Mouse (Mus musculus) heart, embryonic 12.5 days (tissue): ENCODE results near the gene Atp8b3. TPM values are rescaled to one million over a fixed set of nuclear protein-coding genes. Genes with fewer than 3 reads are reported as not detected.

ENCODE experiments used
- ATAC-seq: fragments of 200-750 bp; cut with Nextera tagmentation; 2 replicates; pipeline ENCODE4 v1.8.0; 2017; ENCODE audit warnings: moderate TSS enrichment, moderate library complexity; ENCODE audit not compliant: insufficient number of reproducible peaks, low FRiP score
- H3K27ac ChIP-seq: fragments of 300-500 bp; sonication (generic); 2 replicates; pipeline ENCODE4 v1.5.1; 2016; ENCODE audit warnings: mild to moderate bottlenecking, moderate library complexity; ENCODE audit not compliant: poor library complexity, severe bottlenecking
- H3K27me3 ChIP-seq: fragments of 300-500 bp; sonication (generic); replicated peaks from 2 replicates; pipeline ENCODE4 v1.6.1; 2016; ENCODE audit warnings: mild to moderate bottlenecking, moderate library complexity
- H3K36me3 ChIP-seq: fragments of 300-500 bp; sonication (generic); 2 replicates; pipeline ENCODE4 v1.6.1; 2016; ENCODE audit warnings: mild to moderate bottlenecking, moderate library complexity
- H3K4me1 ChIP-seq: fragments of 300-500 bp; sonication (generic); replicated peaks from 2 replicates; pipeline ENCODE4 v1.6.1; 2016; ENCODE audit warnings: mild to moderate bottlenecking
- H3K4me2 ChIP-seq: fragments of 300-500 bp; sonication (generic); 2 replicates; pipeline ENCODE4 v1.6.1; 2016; ENCODE audit warnings: mild to moderate bottlenecking, moderate library complexity
- H3K4me3 ChIP-seq: fragments of 300-500 bp; sonication (generic); 2 replicates; pipeline ENCODE4 v1.5.1; 2016; ENCODE audit warnings: mild to moderate bottlenecking
- H3K9ac ChIP-seq: fragments of 300-500 bp; sonication (generic); 2 replicates; pipeline ENCODE4 v1.6.1; 2016; ENCODE audit warnings: mild to moderate bottlenecking, moderate library complexity
- H3K9me3 ChIP-seq: fragments of 300-500 bp; sonication (generic); replicated peaks from 2 replicates; pipeline ENCODE4 v1.6.1; 2016; ENCODE audit warnings: mild to moderate bottlenecking, moderate library complexity
- WGBS: fragments of 180-500 bp; shearing (Covaris S2); methylation state at CpG from one replicate; pipeline ENCODE4 v1.1.7; 2016; 5-methylcytosine and 5-hydroxymethylcytosine counted together
- polyA plus RNA-seq: library from polyadenylated mRNA; unstranded; fragments of >200 nt; fragmentation: Nextera tagmentation; extraction: Ambion mirVana; gene quantifications from 2 replicates; pipeline ENCODE4 v1.2.1, GENCODE M21; 2016

Gene Atp8b3
- polyA plus RNA-seq, result 0.05 and 0.17 TPM in 2 replicates

DNA sequence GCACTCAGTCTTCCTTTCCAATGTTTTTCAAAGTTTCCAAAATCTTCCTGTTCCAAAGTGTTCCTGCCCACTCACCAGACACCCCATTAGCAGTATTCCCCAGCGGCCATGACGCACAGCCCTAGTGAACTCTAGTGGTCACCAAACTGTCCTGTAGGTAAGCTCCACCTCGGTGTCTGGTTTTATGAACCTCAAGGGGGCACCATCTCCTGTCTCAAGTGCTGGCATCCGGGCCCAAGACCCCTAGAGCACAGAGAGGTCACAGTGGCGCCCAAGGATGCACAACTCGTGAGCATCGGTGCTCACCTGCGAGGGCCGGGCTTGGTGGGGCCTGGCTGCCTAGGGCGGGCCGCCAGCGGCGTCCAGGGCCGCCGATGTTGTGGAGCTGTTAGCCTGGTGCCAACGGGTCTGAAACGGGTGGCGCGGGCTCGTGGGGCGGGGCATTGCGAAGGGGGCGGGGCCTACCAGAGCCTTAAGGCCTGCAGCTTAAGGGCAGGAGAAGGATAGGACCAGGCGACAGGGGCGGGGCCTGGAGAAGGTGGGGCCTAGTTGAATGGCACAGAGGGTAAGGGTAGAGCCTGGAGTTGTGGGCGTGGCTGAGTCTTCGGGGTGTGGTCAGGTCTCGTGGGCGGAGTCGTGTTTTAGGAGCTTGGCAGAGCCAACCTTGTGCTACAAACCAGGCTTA, at the start of gene Atp8b3:
Gene Atp8b3 (minus strand): TSS at position 415 of the 685 bp plus-strand sequence.
- H3K4me1 ChIP-seq, result peaks cover 33% of the 10 kb centered on the region
- no peaks in the 10 kb centered on the region for H3K9me3 ChIP-seq
- peak; percentile 88 for ATAC-seq
- peaks cover 33% of the 10 kb centered on the region for H3K27me3 ChIP-seq
- H3K4me2 ChIP-seq, result peak within 1 kb of the TSS; percentile 47
- WGBS, result 2% methylated on average over 30 of the region's 30 CpGs
- H3K27ac ChIP-seq, result no peak within 1 kb of the TSS
- peaks cover 30% of the 10 kb centered on the region for H3K36me3 ChIP-seq
- peak within 1 kb of the TSS; percentile 24 for H3K4me3 ChIP-seq
- no peak within 1 kb of the TSS for H3K9ac ChIP-seq

DNA sequence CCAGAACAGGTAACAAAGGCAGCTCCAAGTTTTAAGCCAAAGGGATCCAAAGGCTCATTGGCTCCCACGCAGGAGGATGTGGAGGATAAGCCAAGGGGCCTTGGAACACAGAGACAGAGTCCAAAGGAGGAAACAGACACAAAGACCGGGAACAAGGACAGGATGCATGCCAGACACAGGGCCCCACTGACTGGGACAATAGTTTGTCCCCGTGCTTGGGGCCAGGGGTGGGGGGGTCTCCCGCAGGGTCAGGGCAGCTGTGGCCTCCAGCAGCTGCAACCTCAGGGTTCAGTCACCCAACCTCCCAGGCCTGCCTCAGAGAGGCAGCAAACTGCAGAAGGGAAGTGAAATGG, 48.4 kb upstream of the Atp8b3 start:
- Histone ChIP-seq H3K4me1 (peaks cover 52% of the 10 kb centered on the region), H3K4me3 (no peak overlapping the region), H3K9me3 (no peaks in the 10 kb centered on the region), H3K9ac (peak overlapping the region; percentile 5), H3K27ac (peak overlapping the region; percentile 52), H3K36me3 (peaks cover 41% of the 10 kb centered on the region), H3K4me2 (peak overlapping the region; percentile 27), H3K27me3 (no peaks in the 10 kb centered on the region)
- ATAC-seq, result 0 out of 2 replicates have a peak, but pooled peaks have one; percentile 2
- 40% methylated on average over 3 of the region's 4 CpGs for WGBS

DNA sequence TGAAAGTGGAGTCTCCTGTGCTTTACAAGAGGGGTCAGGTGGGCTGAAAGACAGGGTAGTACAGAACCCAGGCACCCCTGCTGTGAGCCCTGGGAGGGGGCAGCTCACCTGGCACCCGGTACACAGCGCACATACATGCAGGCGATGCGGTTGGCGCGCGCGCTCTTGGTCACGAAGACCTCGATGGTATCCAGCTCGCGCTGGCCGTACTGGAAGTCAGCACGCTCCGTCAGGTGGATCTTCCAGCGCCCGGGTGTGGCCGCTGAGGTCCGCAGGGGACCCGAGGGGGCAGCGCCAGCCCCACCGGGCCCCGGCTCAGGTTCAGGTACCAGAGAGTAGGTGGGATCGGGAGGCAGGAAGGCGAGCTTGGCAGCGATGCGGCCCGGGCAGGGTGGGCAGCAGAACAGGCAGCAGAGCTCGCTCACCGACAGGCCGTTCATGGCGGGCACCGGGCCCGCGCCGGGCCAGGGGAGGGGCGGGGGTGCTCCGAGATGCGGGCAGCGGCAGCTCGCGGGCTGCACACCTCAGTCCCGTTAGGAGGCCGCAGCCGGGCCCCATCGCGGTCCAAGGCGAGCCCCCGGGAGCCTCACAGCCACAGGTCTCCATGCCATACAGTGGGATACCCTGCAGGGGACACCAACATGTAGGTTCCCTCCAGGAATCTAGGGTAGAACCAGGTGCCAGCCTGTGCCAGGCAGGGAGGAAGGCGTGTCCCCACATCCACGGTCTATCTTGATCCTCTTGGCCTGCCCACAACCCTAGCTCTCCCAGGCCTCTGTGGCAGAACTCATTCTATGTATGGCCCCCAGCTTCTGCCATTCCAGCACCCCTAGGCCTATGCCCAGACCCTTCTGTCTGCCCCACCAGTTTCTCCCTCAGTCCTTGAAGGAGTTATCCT, 47.7 kb upstream of the Atp8b3 start:
- H3K27me3 ChIP-seq, result no peaks in the 10 kb centered on the region
- peaks cover 47% of the 10 kb centered on the region for H3K36me3 ChIP-seq
- peak overlapping the region; percentile 52 for H3K27ac ChIP-seq
- no peaks in the 10 kb centered on the region for H3K9me3 ChIP-seq
- no peak for ATAC-seq
- H3K9ac ChIP-seq, result peak overlapping the region; percentile 5
- no peak overlapping the region for H3K4me3 ChIP-seq
- H3K4me2 ChIP-seq, result peak overlapping the region; percentile 27
- 91% methylated on average over 48 of the region's 51 CpGs for WGBS
- peaks cover 52% of the 10 kb centered on the region for H3K4me1 ChIP-seq

DNA sequence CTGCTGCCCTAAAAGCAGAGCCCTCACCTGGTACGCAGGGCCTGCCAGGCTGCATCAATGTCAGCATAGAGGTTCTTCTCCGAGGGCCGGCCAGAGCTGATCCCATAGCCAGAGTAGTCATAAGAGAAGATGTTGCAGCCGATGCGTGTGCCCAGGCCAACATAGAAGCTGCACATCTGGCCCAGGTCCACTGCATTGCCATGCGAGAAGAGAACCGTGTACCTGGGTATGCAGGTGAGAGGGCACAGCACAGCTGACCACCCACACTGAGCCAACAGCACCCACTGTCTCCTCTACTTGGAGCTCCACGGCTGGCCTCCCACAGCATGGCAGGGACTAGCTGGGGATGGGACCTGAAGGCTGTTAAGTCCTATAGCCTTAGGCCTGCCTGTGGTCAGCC, 46.7 kb upstream of the Atp8b3 start:
- 93% methylated on average over 8 of the region's 8 CpGs for WGBS
- H3K4me3 ChIP-seq, result no peak overlapping the region
- H3K9me3 ChIP-seq, result no peaks in the 10 kb centered on the region
- H3K36me3 ChIP-seq, result peaks cover 53% of the 10 kb centered on the region
- H3K4me1 ChIP-seq, result peaks cover 52% of the 10 kb centered on the region
- H3K27me3 ChIP-seq, result no peaks in the 10 kb centered on the region
- no peak overlapping the region for H3K27ac ChIP-seq
- no peak for ATAC-seq
- peak overlapping the region; percentile 27 for H3K4me2 ChIP-seq
- peak overlapping the region; percentile 25 for H3K9ac ChIP-seq

DNA sequence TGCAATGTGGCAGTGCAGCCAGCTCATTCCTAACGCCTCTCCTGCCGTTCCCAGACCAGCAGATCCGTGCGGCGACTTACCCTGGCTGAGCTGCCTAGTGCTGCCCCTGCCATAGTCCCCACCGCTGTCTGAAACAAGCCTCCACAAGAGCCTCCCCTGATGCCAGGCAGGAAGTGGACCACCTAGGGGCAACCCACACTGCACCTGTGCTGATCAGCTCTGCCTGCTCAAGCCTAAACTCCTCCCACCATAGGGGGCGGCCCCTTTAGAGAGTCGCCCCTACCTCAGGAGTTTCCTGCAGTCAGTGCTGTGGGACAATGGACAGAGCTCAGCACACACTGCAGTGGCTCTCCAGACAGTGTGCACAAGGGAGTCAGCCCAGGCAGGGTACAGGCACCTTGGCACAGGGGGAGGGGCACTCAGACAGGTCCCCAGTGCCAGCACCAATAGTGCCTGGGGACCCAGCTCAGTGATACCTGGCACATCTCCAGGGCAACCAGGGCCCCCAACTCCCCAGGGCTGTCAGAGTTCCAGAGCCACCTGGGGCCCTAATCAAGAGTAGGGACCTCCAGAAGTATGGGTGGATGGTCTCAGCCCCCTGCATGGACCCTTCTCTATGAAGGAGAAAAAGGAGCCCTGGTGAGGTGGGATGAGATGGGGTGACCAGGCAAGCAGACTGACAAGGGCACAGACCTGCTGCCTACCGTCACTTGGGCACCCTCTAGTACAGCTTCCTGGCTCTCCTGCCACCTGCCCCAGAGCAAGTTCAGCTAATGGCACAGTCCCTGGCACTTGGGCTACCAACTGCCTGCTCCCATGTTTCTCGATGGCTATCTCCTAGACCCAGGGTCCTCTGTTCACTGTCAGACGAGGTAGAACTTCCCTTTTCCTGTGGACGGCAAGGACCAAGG, 46.0 kb upstream of the Atp8b3 start:
- peak overlapping the region; percentile 27 for H3K4me2 ChIP-seq
- H3K27ac ChIP-seq, result 0 out of 2 replicates have a peak overlapping the region, but pooled peaks have one; percentile 11
- H3K9me3 ChIP-seq, result no peaks in the 10 kb centered on the region
- 0 out of 2 replicates have a peak, but pooled peaks have one; percentile 8 for ATAC-seq
- 80% methylated on average over 12 of the region's 12 CpGs for WGBS
- H3K9ac ChIP-seq, result peak overlapping the region; percentile 25; the same call in 1 of the 2 replicates
- H3K4me3 ChIP-seq, result no peak overlapping the region
- peaks cover 52% of the 10 kb centered on the region for H3K4me1 ChIP-seq
- no peaks in the 10 kb centered on the region for H3K27me3 ChIP-seq
- H3K36me3 ChIP-seq, result peaks cover 53% of the 10 kb centered on the region

DNA sequence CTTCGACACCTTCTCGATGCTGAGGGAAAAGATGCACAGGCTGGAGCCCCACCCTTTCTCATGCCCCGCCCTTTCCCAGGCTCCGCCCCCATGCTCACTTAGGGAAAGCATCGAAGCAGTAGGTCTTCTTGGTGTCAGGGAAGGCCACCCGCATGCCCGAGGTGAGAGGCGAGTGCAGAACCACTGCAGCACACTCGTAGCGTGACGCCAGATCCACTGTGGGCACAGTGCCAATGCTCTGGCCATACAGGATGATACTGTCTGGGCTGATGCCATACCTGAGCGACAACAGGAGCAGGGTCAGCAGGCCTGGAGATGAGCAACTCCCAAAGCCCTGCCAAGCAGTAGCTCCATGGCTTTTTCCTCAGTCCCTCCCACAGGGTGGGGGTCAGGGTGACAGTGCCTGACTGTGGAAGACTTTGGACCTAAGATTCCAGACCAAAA, 45.1 kb upstream of the Atp8b3 start:
- Histone ChIP-seq H3K9me3 (no peaks in the 10 kb centered on the region), H3K9ac (peak overlapping the region; percentile 23; the same call in 1 of the 2 replicates), H3K4me1 (peaks cover 52% of the 10 kb centered on the region), H3K27me3 (no peaks in the 10 kb centered on the region), H3K36me3 (peaks cover 53% of the 10 kb centered on the region), H3K4me2 (no peak overlapping the region), H3K4me3 (no peak overlapping the region), H3K27ac (no peak overlapping the region)
- 63% methylated on average over 12 of the region's 12 CpGs for WGBS
- ATAC-seq, result no peak

DNA sequence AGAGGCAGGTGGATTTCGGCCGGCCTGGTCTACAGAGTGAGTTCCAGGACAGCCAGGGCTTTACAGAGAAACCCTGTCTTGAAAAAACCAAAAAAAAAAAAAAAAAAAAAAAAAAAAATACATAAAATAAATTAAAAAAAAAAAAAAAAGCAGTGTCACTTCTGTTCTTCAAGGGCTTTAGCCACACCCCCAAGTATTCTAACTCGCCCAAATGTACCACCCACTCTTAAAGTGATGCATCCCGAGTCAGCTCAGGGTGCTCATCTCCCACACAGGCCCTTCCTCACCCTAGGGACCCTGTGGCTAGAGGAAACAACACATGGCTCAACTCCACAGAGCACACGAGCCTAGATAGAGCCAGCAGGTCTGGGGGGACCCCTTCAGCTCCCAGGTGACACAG, 44.1 kb upstream of the Atp8b3 start:
- no peak overlapping the region for H3K4me2 ChIP-seq
- H3K4me3 ChIP-seq, result no peak overlapping the region
- peaks cover 51% of the 10 kb centered on the region for H3K4me1 ChIP-seq
- no peak for ATAC-seq
- peaks cover 53% of the 10 kb centered on the region for H3K36me3 ChIP-seq
- H3K27me3 ChIP-seq, result no peaks in the 10 kb centered on the region
- WGBS, result 87% methylated on average over 5 of the region's 5 CpGs
- H3K9me3 ChIP-seq, result no peaks in the 10 kb centered on the region
- H3K27ac ChIP-seq, result no peak overlapping the region
- H3K9ac ChIP-seq, result no peak overlapping the region

DNA sequence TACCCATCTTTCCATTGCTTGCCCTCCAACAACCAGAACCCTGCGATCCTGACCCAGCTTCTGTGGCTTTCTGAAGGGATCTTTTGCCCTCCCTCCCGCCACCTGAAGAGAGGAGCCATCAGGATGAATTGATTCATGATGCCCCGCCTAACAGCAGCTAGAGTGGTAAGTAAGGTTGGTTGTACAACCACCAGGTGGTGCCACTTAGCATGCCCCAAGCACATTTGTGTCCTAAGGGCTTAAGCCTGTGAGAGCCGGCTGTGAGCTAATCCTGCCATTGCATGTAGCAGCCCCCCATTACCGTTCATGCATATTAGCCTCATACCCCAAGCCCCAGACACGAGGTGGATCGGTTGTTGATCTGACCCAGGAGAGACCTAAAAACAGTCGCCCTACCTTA, 40.0 kb upstream of the Atp8b3 start:
- Histone ChIP-seq H3K9me3 (no peaks in the 10 kb centered on the region), H3K27ac (peak overlapping the region; percentile 84), H3K36me3 (peaks cover 25% of the 10 kb centered on the region), H3K27me3 (no peaks in the 10 kb centered on the region), H3K4me3 (peak overlapping the region; percentile 91), H3K9ac (peak overlapping the region; percentile 70), H3K4me1 (peaks cover 43% of the 10 kb centered on the region), H3K4me2 (peak overlapping the region; percentile 97)
- WGBS, result 11% methylated on average over 8 of the region's 8 CpGs
- no peak for ATAC-seq

DNA sequence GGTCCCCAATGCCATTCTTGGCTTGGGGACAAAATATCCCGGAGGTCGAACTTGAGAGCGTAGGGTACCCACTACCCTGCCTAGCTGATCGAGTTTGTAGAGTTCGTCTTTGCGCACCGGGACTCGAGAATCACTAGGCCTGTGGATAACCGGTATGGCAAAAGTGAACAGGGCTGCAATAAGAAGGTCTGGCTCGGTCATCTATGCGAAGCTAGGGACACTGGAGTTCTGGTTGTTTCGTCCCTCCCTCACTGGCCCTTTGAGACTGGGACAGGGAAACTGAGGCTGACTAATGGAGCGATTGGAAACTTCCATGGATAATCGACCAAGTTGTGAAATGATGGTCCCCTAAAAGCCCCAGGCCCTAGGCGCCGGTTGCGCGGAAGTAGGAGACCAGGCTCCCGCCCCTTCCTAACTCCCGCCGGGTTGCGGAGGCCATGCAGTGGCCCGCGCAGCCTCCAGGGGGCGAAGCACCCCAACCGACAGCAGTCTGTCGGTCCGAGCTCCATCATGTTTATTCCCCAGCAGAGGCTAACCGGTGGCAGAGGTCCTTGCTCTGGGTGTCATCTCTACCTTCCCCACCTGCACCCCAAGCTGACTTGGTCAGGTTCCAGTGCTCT, 39.3 kb upstream of the Atp8b3 start:
- ATAC-seq, result peak; percentile 49
- peaks cover 19% of the 10 kb centered on the region for H3K36me3 ChIP-seq
- H3K27ac ChIP-seq, result peak overlapping the region; percentile 84
- no peaks in the 10 kb centered on the region for H3K9me3 ChIP-seq
- H3K4me1 ChIP-seq, result peaks cover 50% of the 10 kb centered on the region
- H3K4me2 ChIP-seq, result peak overlapping the region; percentile 97
- H3K4me3 ChIP-seq, result peak overlapping the region; percentile 91
- under 1% methylated on average over 29 of the region's 29 CpGs for WGBS
- H3K9ac ChIP-seq, result peak overlapping the region; percentile 70
- no peaks in the 10 kb centered on the region for H3K27me3 ChIP-seq
